Mouse (Mus musculus) hindbrain, embryonic 16.5 days (tissue): ENCODE measurements around the gene Bsn. TPM values are rescaled to one million over a fixed set of nuclear protein-coding genes. Genes with fewer than 3 reads are reported as not detected.
"Not testable (repeated sequence)": the region's sequence is repeated elsewhere in the genome, so short reads cannot be mapped to it uniquely, and the experiment has no call there.

ENCODE experiments used
- ATAC-seq: fragments of 200-750 bp; cut with Nextera tagmentation; 2 replicates; pipeline ENCODE4 v1.8.0; 2017; ENCODE audit warnings: moderate TSS enrichment, moderate library complexity
- H3K27ac ChIP-seq: fragments of 300-500 bp; sonication (generic); 2 replicates; pipeline ENCODE4 v1.5.1; 2014; ENCODE audit warnings: low read depth, mild to moderate bottlenecking, control low read depth, low read length, moderate library complexity
- H3K27me3 ChIP-seq: fragments of 300-500 bp; sonication (generic); replicated peaks from 2 replicates; pipeline ENCODE4 v1.6.1; 2014; ENCODE audit warnings: low read length; ENCODE audit not compliant: control insufficient read depth, insufficient read depth
- H3K36me3 ChIP-seq: fragments of 300-500 bp; sonication (generic); 2 replicates; pipeline ENCODE4 v1.6.1; 2014; ENCODE audit warnings: mild to moderate bottlenecking, low read length, moderate library complexity, mixed read lengths; ENCODE audit not compliant: control insufficient read depth, insufficient read depth
- H3K4me1 ChIP-seq: fragments of 300-500 bp; sonication (generic); 2 replicates; pipeline ENCODE4 v1.6.1; 2014; ENCODE audit warnings: low read depth, low read length; ENCODE audit not compliant: control insufficient read depth, insufficient read depth
- H3K4me2 ChIP-seq: fragments of 300-500 bp; sonication (generic); 2 replicates; pipeline ENCODE4 v1.6.1; 2014; ENCODE audit warnings: mild to moderate bottlenecking, low read length, control low read depth, moderate library complexity
- H3K4me3 ChIP-seq: fragments of 300-500 bp; sonication (generic); 2 replicates; pipeline ENCODE4 v1.5.1; 2014; ENCODE audit warnings: mild to moderate bottlenecking, low read length, control low read depth, moderate library complexity
- H3K9ac ChIP-seq: fragments of 300-500 bp; sonication (generic); 2 replicates; pipeline ENCODE4 v1.6.1; 2014; ENCODE audit warnings: low read depth, mild to moderate bottlenecking, control low read depth, low read length, moderate library complexity
- H3K9me3 ChIP-seq: fragments of 300-500 bp; sonication (generic); 2 replicates; pipeline ENCODE4 v1.6.1; 2014; ENCODE audit warnings: mild to moderate bottlenecking, low read length, moderate library complexity; ENCODE audit not compliant: control insufficient read depth
- WGBS: fragments of 180-500 bp; shearing (Covaris S2); extraction: QIAGEN DNeasy Blood & Tissue Kit; methylation state at CpG from one replicate; pipeline ENCODE4 v1.1.7; 2014; 5-methylcytosine and 5-hydroxymethylcytosine counted together
- polyA plus RNA-seq: library from polyadenylated mRNA; unstranded; fragments of >200 nt; fragmentation: Nextera tagmentation; extraction: Ambion mirVana; gene quantifications from 2 replicates; pipeline ENCODE4 v1.2.1, GENCODE M21; 2015

The Bsn gene
- polyA plus RNA-seq, 1 experiment from 2014 or later, result 9.5 TPM

DNA sequence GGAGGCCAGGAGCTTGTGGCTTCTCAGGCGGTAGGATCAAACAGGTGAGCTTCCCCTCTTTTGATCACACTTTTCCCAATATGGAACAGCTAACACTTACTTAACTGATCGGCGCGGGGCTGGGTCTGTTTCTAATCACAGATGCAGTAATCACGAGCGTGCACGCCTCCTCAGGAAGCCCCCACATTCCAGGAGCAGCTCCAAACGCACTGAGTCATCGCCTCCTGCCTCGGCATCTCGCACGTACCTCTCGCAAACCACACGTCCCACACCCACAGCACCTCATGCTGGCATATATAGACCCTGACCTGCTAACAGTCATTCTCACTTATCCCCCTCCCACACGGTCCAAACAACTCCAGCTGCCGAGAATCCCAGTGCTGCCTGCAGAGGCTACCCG, 52.7 kb downstream of the Bsn start:
- Histone ChIP-seq H3K9me3 (no peaks in the 10 kb centered on the region), H3K27ac (no peak overlapping the region), H3K9ac (no peak overlapping the region; the same call in 1 of the 2 replicates), H3K4me3 (no peak overlapping the region), H3K4me2 (no peak overlapping the region), H3K36me3 (peaks cover 8% of the 10 kb centered on the region), H3K4me1 (no peaks in the 10 kb centered on the region), H3K27me3 (no peaks in the 10 kb centered on the region)
- WGBS, result 72% methylated on average over 17 of the region's 17 CpGs
- no peak for ATAC-seq

DNA sequence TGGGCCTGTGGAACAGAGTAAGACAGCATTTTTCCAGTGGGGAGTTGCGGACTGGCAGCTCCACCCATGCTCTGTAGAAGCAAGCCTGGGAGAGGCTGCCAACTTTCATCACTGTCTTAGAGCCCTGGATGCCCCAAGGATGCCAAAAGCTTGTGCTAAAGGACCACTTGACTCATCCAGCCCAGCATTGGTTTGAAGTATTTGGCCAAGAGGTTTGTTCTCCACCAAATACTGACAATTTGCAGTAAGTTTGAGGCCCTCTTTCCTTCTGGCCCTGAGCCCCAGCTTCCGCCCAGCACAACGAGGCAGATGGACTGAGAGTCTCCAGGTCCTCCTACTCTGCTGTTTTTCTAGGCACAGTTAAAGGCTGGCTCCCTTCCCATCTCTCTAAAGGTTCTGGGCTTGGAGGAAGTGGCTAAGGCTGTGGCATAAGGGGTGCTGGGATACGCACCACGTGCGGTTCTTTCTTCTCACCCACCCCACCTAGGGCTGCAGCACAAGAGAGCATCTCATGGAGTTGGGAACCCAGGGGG, 53.2 kb downstream of the Bsn start:
- H3K27me3 ChIP-seq, result no peaks in the 10 kb centered on the region
- WGBS, result 72% methylated on average over 6 of the region's 6 CpGs

GRCm38 (mm10) chr9:108136225-108136624, 54.0 kb downstream of the Bsn start:
- peaks cover 8% of the 10 kb centered on the region for H3K36me3 ChIP-seq
- no peak overlapping the region for H3K4me3 ChIP-seq
- WGBS, result 38% methylated on average over 1 of the region's 1 CpGs
- H3K27me3 ChIP-seq, result no peaks in the 10 kb centered on the region
- H3K4me1 ChIP-seq, result no peaks in the 10 kb centered on the region
- no peak for ATAC-seq
- no peaks in the 10 kb centered on the region for H3K9me3 ChIP-seq
- no peak overlapping the region for H3K4me2 ChIP-seq
- no peak overlapping the region for H3K27ac ChIP-seq
- no peak overlapping the region for H3K9ac ChIP-seq

More for the DNA sequence above, 53.2 kb downstream of the Bsn start:
- Histone ChIP-seq H3K27ac (no peak overlapping the region), H3K36me3 (peaks cover 8% of the 10 kb centered on the region), H3K9me3 (no peaks in the 10 kb centered on the region), H3K4me1 (no peaks in the 10 kb centered on the region), H3K9ac (no peak overlapping the region; the same call in 1 of the 2 replicates), H3K4me2 (no peak overlapping the region), H3K4me3 (no peak overlapping the region)
- ATAC-seq, result no peak

GRCm38 (mm10) chr9:108135679-108136078, 54.5 kb downstream of the Bsn start:
- H3K4me1 ChIP-seq, H3K4me2 ChIP-seq, H3K9me3 ChIP-seq, H3K27me3 ChIP-seq, H3K4me3 ChIP-seq, H3K36me3 ChIP-seq, H3K27ac ChIP-seq, H3K9ac ChIP-seq, ATAC-seq: not testable (repeated sequence)
- WGBS, result 96% methylated on average over 3 of the region's 3 CpGs

DNA sequence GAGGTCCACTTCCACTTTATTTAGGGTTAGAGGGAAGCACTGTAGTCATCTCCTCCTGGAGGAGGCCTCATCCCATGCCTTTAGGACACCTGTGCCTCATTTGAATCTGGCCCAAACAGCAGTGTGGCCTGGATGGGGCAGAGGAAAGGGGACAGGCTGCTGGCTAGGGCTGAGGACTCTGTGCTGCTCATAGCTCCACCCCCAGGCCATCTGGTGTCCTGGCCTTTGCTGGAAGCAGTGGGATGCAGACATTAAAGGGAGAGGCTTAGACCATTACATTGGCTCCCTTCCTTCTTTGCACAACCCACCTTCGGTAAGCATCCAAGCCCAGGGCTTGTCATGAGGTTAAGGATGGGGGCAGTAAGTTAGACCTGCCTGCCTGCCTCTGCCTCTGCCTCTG, 56.7 kb downstream of the Bsn start:
- whole genome bisulfite sequencing, result 67% methylated on average over 1 of the region's 1 CpGs
- Histone ChIP-seq H3K36me3 (peaks cover 2% of the 10 kb centered on the region), H3K9me3 (no peaks in the 10 kb centered on the region), H3K4me1 (no peaks in the 10 kb centered on the region), H3K27me3 (no peaks in the 10 kb centered on the region), H3K9ac (no peak overlapping the region), H3K4me3 (no peak overlapping the region), H3K4me2 (no peak overlapping the region), H3K27ac (no peak overlapping the region)
- ATAC-seq, result no peak

GRCm38 (mm10) chr9:108132373-108132772, 57.8 kb downstream of the Bsn start:
- H3K4me1 ChIP-seq, result no peaks in the 10 kb centered on the region
- H3K9me3 ChIP-seq, result no peaks in the 10 kb centered on the region
- no peak overlapping the region for H3K4me2 ChIP-seq
- H3K9ac ChIP-seq, result no peak overlapping the region
- no peaks in the 10 kb centered on the region for H3K27me3 ChIP-seq
- H3K36me3 ChIP-seq, result no peaks in the 10 kb centered on the region
- 98% methylated on average over 3 of the region's 3 CpGs for whole genome bisulfite sequencing
- H3K27ac ChIP-seq, result no peak overlapping the region
- no peak for ATAC-seq
- no peak overlapping the region for H3K4me3 ChIP-seq

GRCm38 (mm10) chr9:108131502-108131901, 58.7 kb downstream of the Bsn start:
- Histone ChIP-seq H3K36me3 (no peaks in the 10 kb centered on the region), H3K27me3 (no peaks in the 10 kb centered on the region), H3K9me3 (no peaks in the 10 kb centered on the region), H3K4me3 (no peak overlapping the region), H3K9ac (no peak overlapping the region), H3K4me1 (no peaks in the 10 kb centered on the region), H3K4me2 (no peak overlapping the region), H3K27ac (no peak overlapping the region)
- WGBS, result 86% methylated on average over 5 of the region's 5 CpGs
- ATAC-seq, result no peak

DNA sequence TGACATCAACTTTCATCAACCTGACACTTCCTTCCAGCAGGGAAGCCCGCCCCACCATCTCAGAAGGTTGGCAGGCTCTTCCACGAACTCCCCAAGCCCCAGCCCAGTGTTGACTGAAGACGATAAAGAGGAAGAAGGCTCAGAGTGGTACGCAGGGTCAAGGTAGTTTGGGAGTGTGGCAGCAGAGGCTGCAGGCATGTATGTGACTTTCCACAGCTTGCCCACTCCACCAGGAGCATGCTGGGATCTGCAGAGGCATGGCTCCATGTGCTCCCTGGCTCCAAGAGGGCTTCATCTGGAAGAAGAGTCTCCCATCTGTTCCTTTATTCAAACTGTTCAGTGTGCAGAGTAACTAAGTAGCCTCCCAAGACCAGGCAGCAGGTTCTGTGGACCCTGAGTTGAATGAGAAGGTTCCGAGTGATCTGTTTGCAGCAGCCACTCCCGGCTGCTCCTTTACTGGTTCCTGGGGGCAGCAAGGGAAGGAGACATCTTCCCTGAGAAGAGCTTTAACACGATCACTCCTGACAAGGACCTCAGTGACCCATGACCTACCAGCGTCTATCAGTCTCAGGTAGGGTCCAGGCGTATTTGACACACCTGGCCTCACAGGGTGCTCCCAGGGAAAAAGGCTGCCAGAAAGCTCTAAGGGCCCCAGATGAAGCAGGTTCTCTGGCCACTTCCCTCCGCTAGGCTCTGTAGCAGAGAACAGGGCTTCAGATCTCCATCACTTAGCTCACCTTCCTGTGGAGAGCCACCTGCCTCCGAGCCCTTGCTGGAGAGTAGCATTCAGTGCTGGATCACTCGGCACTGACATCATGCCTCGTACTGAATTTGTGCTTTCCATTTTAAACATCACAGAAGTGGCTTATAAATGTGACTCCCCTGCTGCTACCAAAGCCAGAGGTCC, 60.9 kb downstream of the Bsn start:
- no peaks in the 10 kb centered on the region for H3K9me3 ChIP-seq
- 83% methylated on average over 13 of the region's 13 CpGs for WGBS
- no peaks in the 10 kb centered on the region for H3K4me1 ChIP-seq
- no peak overlapping the region for H3K4me2 ChIP-seq
- H3K27me3 ChIP-seq, result no peaks in the 10 kb centered on the region
- no peak overlapping the region for H3K4me3 ChIP-seq
- no peak for ATAC-seq
- no peak overlapping the region for H3K9ac ChIP-seq
- no peaks in the 10 kb centered on the region for H3K36me3 ChIP-seq
- H3K27ac ChIP-seq, result no peak overlapping the region

GRCm38 (mm10) chr9:108128248-108128647, 61.9 kb downstream of the Bsn start:
- Histone ChIP-seq H3K36me3 (no peaks in the 10 kb centered on the region), H3K9ac (no peak overlapping the region), H3K9me3 (no peaks in the 10 kb centered on the region), H3K4me2 (no peak overlapping the region), H3K4me3 (no peak overlapping the region), H3K4me1 (no peaks in the 10 kb centered on the region), H3K27ac (no peak overlapping the region), H3K27me3 (no peaks in the 10 kb centered on the region)
- no peak for ATAC-seq
- WGBS, result 86% methylated on average over 11 of the region's 11 CpGs
